Mouse (Mus musculus) adipocyte (in vitro differentiated cells): ENCODE measurements around the gene Mre11a.
"Not testable (repeated sequence)": the region's sequence is repeated elsewhere in the genome, so short reads cannot be mapped to it uniquely, and the experiment has no call there.

ENCODE experiments used
- DNase-seq: peaks from one replicate; pipeline ENCODE4 v3.0.0-alpha.2; 2016; ENCODE audit warnings: low spot score

Mre11a gene

GRCm38 (mm10) chr9:14870377-14870776, 85.9 kb downstream of the Mre11a start:
- DNase-seq: no peak

- DNase-seq: no peak
Observed at GRCm38 (mm10) chr9:14870802-14871201, 86.3 kb downstream of the Mre11a start.

GRCm38 (mm10) chr9:14871536-14871935, 87.1 kb downstream of the Mre11a start:
- peak; percentile 2 for DNase-seq

GRCm38 (mm10) chr9:14872181-14872930, 87.9 kb downstream of the Mre11a start:
- DNase-seq: no peak

GRCm38 (mm10) chr9:14875743-14876507, 91.5 kb downstream of the Mre11a start:
- no peak for DNase-seq

- not testable (repeated sequence) for DNase-seq
Observed at GRCm38 (mm10) chr9:14876566-14876965, 92.1 kb downstream of the Mre11a start.

- DNase-seq: no peak
Observed at GRCm38 (mm10) chr9:14884641-14885040, 100.2 kb downstream of the Mre11a start.

GRCm38 (mm10) chr9:14885151-14885550, 100.7 kb downstream of the Mre11a start:
- DNase-seq: no peak

- no peak for DNase-seq
Observed at GRCm38 (mm10) chr9:14885954-14886353, 101.5 kb downstream of the Mre11a start.
